Mouse (Mus musculus) heart, embryonic 12.5 days (tissue): ENCODE results near the gene Trpv4. TPM values are rescaled to one million over a fixed set of nuclear protein-coding genes. Genes with fewer than 3 reads are reported as not detected.
A peak's percentile ranks its signal among the peaks of the same experiment; 100 is the strongest.

ENCODE experiments used
- ATAC-seq: fragments of 200-750 bp; cut with Nextera tagmentation; 2 replicates; pipeline ENCODE4 v1.8.0; 2017; ENCODE audit warnings: moderate TSS enrichment, moderate library complexity; ENCODE audit not compliant: insufficient number of reproducible peaks, low FRiP score
- H3K27ac ChIP-seq: fragments of 300-500 bp; sonication (generic); 2 replicates; pipeline ENCODE4 v1.5.1; 2016; ENCODE audit warnings: mild to moderate bottlenecking, moderate library complexity; ENCODE audit not compliant: poor library complexity, severe bottlenecking
- H3K27me3 ChIP-seq: fragments of 300-500 bp; sonication (generic); replicated peaks from 2 replicates; pipeline ENCODE4 v1.6.1; 2016; ENCODE audit warnings: mild to moderate bottlenecking, moderate library complexity
- H3K36me3 ChIP-seq: fragments of 300-500 bp; sonication (generic); 2 replicates; pipeline ENCODE4 v1.6.1; 2016; ENCODE audit warnings: mild to moderate bottlenecking, moderate library complexity
- H3K4me1 ChIP-seq: fragments of 300-500 bp; sonication (generic); replicated peaks from 2 replicates; pipeline ENCODE4 v1.6.1; 2016; ENCODE audit warnings: mild to moderate bottlenecking
- H3K4me2 ChIP-seq: fragments of 300-500 bp; sonication (generic); 2 replicates; pipeline ENCODE4 v1.6.1; 2016; ENCODE audit warnings: mild to moderate bottlenecking, moderate library complexity
- H3K4me3 ChIP-seq: fragments of 300-500 bp; sonication (generic); 2 replicates; pipeline ENCODE4 v1.5.1; 2016; ENCODE audit warnings: mild to moderate bottlenecking
- H3K9ac ChIP-seq: fragments of 300-500 bp; sonication (generic); 2 replicates; pipeline ENCODE4 v1.6.1; 2016; ENCODE audit warnings: mild to moderate bottlenecking, moderate library complexity
- H3K9me3 ChIP-seq: fragments of 300-500 bp; sonication (generic); replicated peaks from 2 replicates; pipeline ENCODE4 v1.6.1; 2016; ENCODE audit warnings: mild to moderate bottlenecking, moderate library complexity
- WGBS: fragments of 180-500 bp; shearing (Covaris S2); methylation state at CpG from one replicate; pipeline ENCODE4 v1.1.7; 2016; 5-methylcytosine and 5-hydroxymethylcytosine counted together
- polyA plus RNA-seq: library from polyadenylated mRNA; unstranded; fragments of >200 nt; fragmentation: Nextera tagmentation; extraction: Ambion mirVana; gene quantifications from 2 replicates; pipeline ENCODE4 v1.2.1, GENCODE M21; 2016

Trpv4 gene
- polyA plus RNA-seq, 1 experiment from 2014 or later = 0.95 TPM

DNA sequence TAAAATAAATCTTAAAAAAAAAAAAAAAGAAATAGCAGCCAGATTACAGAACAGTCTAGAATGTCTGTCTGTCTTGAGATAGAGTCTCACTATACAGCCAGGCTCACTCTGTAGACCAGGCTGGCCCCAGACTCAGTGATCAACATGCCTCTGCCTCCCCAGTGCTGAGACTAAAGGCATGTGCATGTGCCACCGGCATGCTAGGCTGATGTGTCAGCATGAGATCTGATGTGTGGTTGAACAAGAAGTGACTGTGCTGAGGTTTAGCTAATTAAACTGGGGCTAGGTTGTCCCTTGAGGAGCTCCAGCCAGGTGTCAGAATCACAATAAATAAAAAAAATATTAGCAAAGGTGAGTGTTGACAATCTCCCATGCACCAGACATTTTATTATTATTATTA, 8.4 kb upstream of the Trpv4 start:
- ATAC-seq = no peak
- Histone ChIP-seq H3K9ac (no peak overlapping the region), H3K27me3 (peaks cover 7% of the 10 kb centered on the region; the same call in 1 of the 2 replicates), H3K4me1 (no peaks in the 10 kb centered on the region), H3K27ac (no peak overlapping the region), H3K4me2 (0 out of 2 replicates have a peak overlapping the region, but pooled peaks have one; percentile 70), H3K4me3 (no peak overlapping the region), H3K36me3 (peaks cover 6% of the 10 kb centered on the region; the same call in 1 of the 2 replicates), H3K9me3 (no peaks in the 10 kb centered on the region)
- WGBS = 63% methylated on average over 1 of the region's 1 CpGs

DNA sequence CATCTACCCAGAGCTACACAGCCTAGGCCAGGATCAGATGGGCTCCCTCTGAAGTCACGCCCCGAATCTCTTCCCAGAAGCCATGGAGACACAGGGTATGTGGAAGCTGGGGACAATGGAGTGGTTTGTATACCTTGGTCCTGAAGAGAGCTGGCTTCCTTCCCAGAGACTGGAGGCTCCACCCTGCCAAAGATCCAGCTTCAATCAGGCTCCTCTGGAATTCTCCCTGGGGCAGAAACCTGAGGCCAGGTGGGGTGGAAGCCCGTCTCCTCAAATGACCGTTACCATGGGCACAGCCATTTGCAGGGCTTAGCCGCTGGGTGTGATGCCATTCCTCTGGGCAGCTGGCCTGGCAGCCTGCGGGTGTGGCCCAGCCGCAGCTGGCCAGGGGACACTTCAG, 6.5 kb upstream of the Trpv4 start:
- no peaks in the 10 kb centered on the region for H3K9me3 ChIP-seq
- H3K4me2 ChIP-seq = no peak overlapping the region
- WGBS = 76% methylated on average over 7 of the region's 7 CpGs
- no peak overlapping the region for H3K9ac ChIP-seq
- no peak for ATAC-seq
- no peaks in the 10 kb centered on the region for H3K36me3 ChIP-seq
- no peaks in the 10 kb centered on the region for H3K4me1 ChIP-seq
- peaks cover 18% of the 10 kb centered on the region for H3K27me3 ChIP-seq
- H3K27ac ChIP-seq = no peak overlapping the region
- no peak overlapping the region for H3K4me3 ChIP-seq

DNA sequence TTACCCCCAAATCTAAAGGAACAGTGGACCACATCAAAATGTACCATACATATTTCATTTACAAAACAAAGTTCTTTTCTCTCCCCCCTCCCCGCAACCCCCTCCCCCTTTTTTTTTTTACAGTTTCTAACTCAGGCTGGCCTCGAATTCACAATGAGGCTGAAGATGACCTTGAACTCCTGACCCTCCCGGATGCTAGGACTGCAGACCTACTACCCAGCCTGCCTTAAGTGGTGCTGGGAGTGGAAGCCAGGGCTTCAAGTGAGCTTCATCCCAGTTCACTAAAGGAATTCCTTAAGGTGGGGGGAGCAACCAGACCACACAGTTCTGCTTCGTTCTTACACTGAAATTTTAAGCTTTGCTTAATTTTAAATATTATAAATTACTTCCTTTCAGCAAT, 5.9 kb upstream of the Trpv4 start:
- no peak for ATAC-seq

DNA sequence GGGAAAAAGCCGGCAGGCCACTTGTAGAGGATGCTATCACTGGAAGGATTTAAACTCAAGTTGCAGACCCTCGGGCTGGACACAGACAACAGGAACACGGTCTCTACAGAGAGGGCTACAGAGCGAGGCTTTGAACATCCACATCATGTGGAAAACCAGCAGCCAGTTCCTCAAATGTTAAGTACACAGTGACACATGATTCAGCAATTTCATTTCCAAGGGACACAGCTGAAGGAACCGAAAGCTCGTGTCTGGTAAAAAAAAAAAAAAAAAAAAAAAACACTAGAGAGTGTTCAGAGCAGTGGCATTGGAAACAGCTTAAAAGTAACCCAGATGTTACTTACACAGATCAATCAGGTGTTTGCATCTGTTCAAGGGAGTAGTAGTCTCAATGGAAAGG, 2.8 kb upstream of the Trpv4 start:
- ATAC-seq = no peak
- Histone ChIP-seq H3K36me3 (no peaks in the 10 kb centered on the region), H3K9ac (no peak overlapping the region), H3K4me1 (peaks cover 11% of the 10 kb centered on the region; the same call in 1 of the 2 replicates), H3K27me3 (peaks cover 51% of the 10 kb centered on the region), H3K27ac (no peak overlapping the region), H3K9me3 (no peaks in the 10 kb centered on the region), H3K4me2 (no peak overlapping the region), H3K4me3 (no peak overlapping the region)
- WGBS = 59% methylated on average over 6 of the region's 6 CpGs

More for the DNA sequence above, 5.9 kb upstream of the Trpv4 start:
- Histone ChIP-seq H3K4me3 (no peak overlapping the region), H3K27ac (no peak overlapping the region), H3K36me3 (no peaks in the 10 kb centered on the region), H3K27me3 (peaks cover 24% of the 10 kb centered on the region), H3K4me1 (no peaks in the 10 kb centered on the region), H3K4me2 (no peak overlapping the region), H3K9me3 (no peaks in the 10 kb centered on the region), H3K9ac (no peak overlapping the region)
- WGBS = 74% methylated on average over 4 of the region's 4 CpGs

DNA sequence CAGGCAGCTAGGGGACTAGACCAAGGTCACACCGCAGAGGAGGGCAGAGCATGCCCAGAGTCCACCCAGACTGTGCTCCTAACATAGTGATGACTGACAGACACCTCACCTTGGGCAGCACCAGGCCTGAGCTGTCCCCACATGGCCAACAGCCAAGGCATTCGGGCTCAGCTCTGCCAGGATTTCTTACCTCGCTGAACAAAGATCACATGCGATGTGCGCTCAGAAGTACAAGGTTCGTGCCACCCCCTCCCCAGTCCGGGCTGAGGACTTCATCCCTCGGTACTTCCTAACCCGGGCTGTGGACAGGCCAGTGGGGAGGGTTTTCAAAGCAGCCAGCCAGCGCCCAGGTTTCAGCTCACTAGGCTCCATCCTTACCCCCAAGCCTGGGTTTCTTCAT, 795 bp downstream of the Trpv4 start:
- no peak overlapping the region for H3K27ac ChIP-seq
- no peaks in the 10 kb centered on the region for H3K36me3 ChIP-seq
- H3K4me2 ChIP-seq = peak overlapping the region; percentile 87
- 32% methylated on average over 10 of the region's 10 CpGs for WGBS
- H3K27me3 ChIP-seq = peaks cover 72% of the 10 kb centered on the region
- H3K4me3 ChIP-seq = peak overlapping the region; percentile 57
- H3K9ac ChIP-seq = no peak overlapping the region
- H3K4me1 ChIP-seq = peaks cover 11% of the 10 kb centered on the region; the same call in 1 of the 2 replicates
- H3K9me3 ChIP-seq = no peaks in the 10 kb centered on the region
- ATAC-seq = no peak

DNA sequence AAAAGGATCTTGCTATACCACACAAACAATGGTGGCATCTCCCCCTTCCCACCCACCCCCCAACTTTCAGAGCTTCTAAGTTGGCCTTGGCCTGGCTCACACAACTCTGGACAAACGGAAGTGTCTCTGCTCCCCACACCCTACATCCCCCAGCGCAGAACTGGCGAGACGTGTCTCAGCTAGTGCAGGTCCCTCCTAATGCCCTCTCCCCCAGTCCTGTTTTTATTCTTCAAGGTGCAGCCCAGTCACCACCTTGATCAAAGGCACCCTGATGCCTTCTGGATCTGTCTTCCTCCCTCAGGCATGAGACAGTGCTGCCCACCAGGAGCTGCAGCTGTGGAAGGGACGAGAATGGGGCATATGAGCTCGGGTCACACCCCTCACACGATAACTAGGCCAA, 1.9 kb downstream of the Trpv4 start:
- Histone ChIP-seq H3K4me2 (no peak overlapping the region), H3K27ac (no peak overlapping the region), H3K4me3 (no peak overlapping the region), H3K36me3 (no peaks in the 10 kb centered on the region), H3K9me3 (no peaks in the 10 kb centered on the region), H3K9ac (no peak overlapping the region), H3K27me3 (peaks cover 78% of the 10 kb centered on the region), H3K4me1 (peaks cover 14% of the 10 kb centered on the region)
- no peak for ATAC-seq
- WGBS = 70% methylated on average over 7 of the region's 7 CpGs

DNA sequence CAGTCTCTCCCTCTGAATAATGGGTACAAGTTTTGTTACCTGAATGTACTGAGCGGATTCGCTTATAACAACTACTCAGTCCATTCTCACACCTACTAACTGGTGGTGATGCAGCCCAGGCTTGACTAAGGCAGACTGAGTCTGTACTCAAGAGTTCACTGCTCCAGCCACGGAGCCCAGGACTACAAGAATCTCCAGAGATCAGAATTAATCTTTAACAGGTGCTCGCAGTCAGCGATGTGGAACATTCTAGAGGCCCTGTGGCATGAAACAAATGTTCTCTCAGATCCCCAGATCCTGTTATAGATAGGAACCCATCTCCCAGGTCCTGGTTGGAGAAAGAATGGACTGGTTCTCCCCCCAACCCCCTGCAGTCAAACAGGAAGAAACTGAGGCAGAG, 2.5 kb downstream of the Trpv4 start:
- no peak for ATAC-seq
- no peaks in the 10 kb centered on the region for H3K9me3 ChIP-seq
- WGBS = 85% methylated on average over 5 of the region's 5 CpGs
- no peaks in the 10 kb centered on the region for H3K36me3 ChIP-seq
- H3K27me3 ChIP-seq = peaks cover 76% of the 10 kb centered on the region
- H3K9ac ChIP-seq = no peak overlapping the region
- no peak overlapping the region for H3K4me2 ChIP-seq
- peaks cover 20% of the 10 kb centered on the region for H3K4me1 ChIP-seq
- H3K27ac ChIP-seq = no peak overlapping the region
- H3K4me3 ChIP-seq = no peak overlapping the region

DNA sequence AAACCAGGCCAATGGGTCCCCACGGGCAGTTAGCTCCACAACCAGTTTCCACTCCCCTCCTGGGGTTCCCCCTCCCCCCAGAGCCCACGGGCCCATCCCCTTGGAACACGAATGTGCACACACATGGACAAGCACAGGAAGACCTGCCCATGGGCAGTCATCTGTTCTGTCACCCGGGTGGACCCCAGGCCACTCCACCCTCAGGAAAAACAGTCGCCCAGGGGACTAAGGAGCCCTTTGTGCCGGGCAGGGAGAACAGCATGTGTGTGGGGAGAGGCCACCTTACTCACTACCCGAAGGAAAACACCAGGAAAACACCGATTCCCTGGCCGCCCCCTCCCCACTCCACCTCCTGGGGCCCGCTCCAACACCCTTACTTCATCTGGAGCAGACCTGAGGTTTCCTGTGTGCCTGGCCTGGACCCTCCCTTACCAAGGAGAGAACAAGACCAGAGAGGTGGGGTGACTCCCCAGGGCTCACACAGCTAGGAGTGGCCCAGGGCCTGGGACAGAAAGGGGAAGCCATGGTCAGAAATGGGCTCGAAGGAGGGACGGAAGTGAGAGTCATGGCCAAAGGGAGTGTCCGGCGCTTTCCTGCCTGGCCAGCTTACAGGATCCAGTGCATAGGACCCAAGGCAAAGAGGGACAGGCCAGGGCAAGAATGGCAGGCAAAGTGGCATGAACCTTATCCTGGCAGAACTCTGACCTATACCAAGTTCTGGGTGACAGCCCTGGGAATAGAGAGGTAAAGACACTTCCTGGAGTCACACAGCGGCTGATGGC, 4.4 kb downstream of the Trpv4 start:
- Histone ChIP-seq H3K9ac (no peak overlapping the region), H3K9me3 (no peaks in the 10 kb centered on the region), H3K4me3 (no peak overlapping the region), H3K4me1 (peaks cover 28% of the 10 kb centered on the region), H3K4me2 (no peak overlapping the region), H3K27me3 (peaks cover 75% of the 10 kb centered on the region), H3K27ac (no peak overlapping the region), H3K36me3 (no peaks in the 10 kb centered on the region)
- WGBS = 57% methylated on average over 15 of the region's 15 CpGs
- no peak for ATAC-seq

DNA sequence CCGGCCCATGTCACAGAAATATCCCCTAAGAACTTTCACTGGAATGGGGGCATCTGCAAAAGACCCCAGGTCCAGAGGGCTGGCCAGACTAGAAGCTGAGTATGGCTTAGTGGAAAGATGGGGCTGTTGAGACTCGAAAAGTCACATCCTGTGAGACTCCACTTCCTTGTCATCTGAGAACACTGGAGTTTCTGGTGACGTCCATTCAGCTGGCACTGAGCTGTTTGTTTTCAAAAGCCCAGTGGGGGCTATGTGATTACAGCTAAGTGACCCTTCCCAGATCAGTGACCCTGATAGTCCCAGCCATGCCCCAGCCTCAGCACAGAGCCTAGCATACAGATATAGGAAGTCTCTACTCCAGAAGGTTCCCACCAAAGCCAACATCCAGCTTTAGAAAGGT, 6.8 kb downstream of the Trpv4 start:
- Histone ChIP-seq H3K4me1 (peaks cover 29% of the 10 kb centered on the region), H3K27ac (no peak overlapping the region), H3K4me3 (no peak overlapping the region), H3K27me3 (peaks cover 60% of the 10 kb centered on the region), H3K9ac (no peak overlapping the region), H3K9me3 (no peaks in the 10 kb centered on the region), H3K36me3 (no peaks in the 10 kb centered on the region), H3K4me2 (peak overlapping the region; percentile 36)
- WGBS = 25% methylated on average over 3 of the region's 3 CpGs
- no peak for ATAC-seq

DNA sequence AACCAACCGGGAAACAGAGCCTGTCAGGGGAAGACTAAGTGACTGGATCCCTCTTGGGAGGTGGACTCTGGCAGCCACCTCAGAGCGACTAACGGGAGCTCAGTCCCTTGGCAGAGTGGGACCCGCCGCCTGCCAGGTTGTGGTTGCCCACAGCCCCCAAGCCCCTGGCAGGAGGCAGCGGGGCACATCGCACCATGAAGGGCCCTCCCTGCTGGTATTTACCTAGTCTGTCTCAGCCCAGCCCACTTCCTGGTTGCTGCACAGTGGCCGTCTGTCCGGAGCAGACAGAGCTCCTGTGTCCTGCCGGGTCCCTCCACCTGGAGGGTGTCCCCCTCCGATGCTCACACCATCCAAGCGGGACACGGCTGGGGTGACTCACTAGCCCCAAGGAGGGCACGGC, 7.2 kb downstream of the Trpv4 start:
- Histone ChIP-seq H3K4me1 (peaks cover 29% of the 10 kb centered on the region), H3K36me3 (no peaks in the 10 kb centered on the region), H3K9me3 (no peaks in the 10 kb centered on the region), H3K27me3 (peaks cover 60% of the 10 kb centered on the region), H3K9ac (no peak overlapping the region; the same call in 1 of the 2 replicates), H3K27ac (no peak overlapping the region), H3K4me2 (peak overlapping the region; percentile 36), H3K4me3 (no peak overlapping the region)
- ATAC-seq = no peak
- 34% methylated on average over 14 of the region's 14 CpGs for WGBS

DNA sequence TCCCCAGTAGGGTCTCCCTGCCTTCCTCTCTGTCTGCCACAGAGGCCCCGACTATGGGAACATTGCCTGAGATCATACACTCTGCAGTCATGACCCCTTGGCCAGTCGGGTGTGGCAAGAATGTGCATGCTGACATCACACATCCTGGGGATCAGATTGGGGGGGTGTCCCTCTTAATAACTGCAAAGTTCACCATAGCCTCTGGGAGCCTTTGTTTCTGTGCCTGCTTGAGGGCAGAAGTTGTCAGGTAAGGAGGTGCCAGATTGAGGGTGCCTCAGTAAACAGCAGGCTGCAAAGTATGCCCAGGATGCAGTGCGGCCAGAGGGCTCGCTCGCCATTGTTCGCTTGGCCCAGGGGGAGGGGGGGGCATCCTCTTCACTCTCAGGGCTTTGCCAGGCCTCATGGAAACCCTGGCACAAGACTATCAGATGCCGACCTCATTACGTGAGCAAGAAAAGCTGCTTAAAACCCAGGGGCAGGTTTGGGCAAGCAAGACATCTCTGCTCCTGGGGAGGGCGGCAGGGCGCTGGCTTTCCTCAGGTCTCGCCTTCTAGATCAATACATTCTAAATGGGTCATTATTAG, 9.4 kb downstream of the Trpv4 start:
- Histone ChIP-seq H3K4me2 (no peak overlapping the region), H3K4me1 (peaks cover 29% of the 10 kb centered on the region), H3K4me3 (no peak overlapping the region), H3K27me3 (peaks cover 53% of the 10 kb centered on the region), H3K9me3 (no peaks in the 10 kb centered on the region), H3K9ac (no peak overlapping the region), H3K36me3 (no peaks in the 10 kb centered on the region), H3K27ac (no peak overlapping the region)
- no peak for ATAC-seq
- 74% methylated on average over 11 of the region's 11 CpGs for WGBS
